Mouse (Mus musculus): ENCODE data around the gene Cs.

Gene Cs

GRCm38 (mm10) chr10:128409692-128410559 lies 72.4 kb downstream of the Cs start:
- peak; percentile 98 to 99 for DNase-seq (ENCODE audit: low spot score in 2 of 2)

GRCm38 (mm10) chr10:128410560-128410845 lies 73.0 kb downstream of the Cs start:
- no peak for DNase-seq (ENCODE audit: low spot score in 2 of 2)

GRCm38 (mm10) chr10:128411211-128412054 lies 73.9 kb downstream of the Cs start, which contains the start of the genes Nabp2 and Rnf41:
Nabp2 (minus strand) TSS chr10:128411492.
Rnf41 (plus strand) TSS chr10:128411657.
- peak; percentile 97 for DNase-seq (ENCODE audit: low spot score in 2 of 2)

- peak in 1 of 2 experiments; percentile 18 for DNase-seq (ENCODE audit: low spot score in 2 of 2)
Measured at GRCm38 (mm10) chr10:128412055-128412381, 74.5 kb downstream of the Cs start.

Measured in spleen, postnatal 36 days (tissue).